ENCODE assay signal across 14 mouse cellular contexts in the genomic region with DNA sequence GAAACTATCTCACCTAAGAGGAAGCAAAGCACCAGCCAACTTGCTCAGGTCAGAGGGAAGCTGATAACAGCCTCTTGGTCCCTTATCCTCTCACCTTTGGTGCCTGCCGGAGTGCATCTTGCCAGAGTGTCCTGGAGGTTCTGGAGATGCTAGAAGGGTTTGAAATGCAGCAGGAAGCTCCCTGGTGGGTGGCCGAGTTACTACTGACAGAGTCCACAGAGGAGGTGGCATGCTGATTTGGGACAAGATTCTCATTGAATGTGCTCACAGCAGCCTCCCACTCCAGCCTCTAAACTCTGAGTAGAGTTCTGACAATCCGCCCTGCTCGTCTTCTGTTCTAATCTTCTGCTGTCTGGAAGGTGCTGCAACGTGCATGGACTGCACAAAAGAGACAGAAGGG.
"Had no signal": no experiment of that assay in that cellular context is flagged by ENCODE, and none has a peak within 500 bp of the region (broad histone marks: within the 10 kb centered on the region; RNA-seq: fewer than 3 reads in every experiment).

No protein-coding gene starts in this region.

- DNase-seq: kidney, adult 11 months; kidney, adult 8-10 months; kidney, postnatal 10 days; kidney, postnatal 36 days; layer of hippocampus, postnatal 36 days; liver; lung, adult 18-20 months; lung, postnatal 10 days; lung, postnatal 36 days; spleen, adult 18-20 months; thymus, postnatal 4 days had no signal

- ATAC-seq: liver, embryonic 12.5 days; midbrain, embryonic 13.5 days; midbrain, embryonic 16.5 days had no signal
